Mouse (Mus musculus) heart, adult 2 months (tissue): ENCODE results near the gene Daglb.

ENCODE experiments used
- CTCF ChIP-seq: fragments of 200-600 bp; IDR thresholded peaks from 2 replicates; pipeline ENCODE4 v1.8.1; 2022; ENCODE audit warnings: antibody characterized with exemption, mild to moderate bottlenecking, moderate library complexity
- POLR2A ChIP-seq: fragments of 200-500 bp; IDR thresholded peaks from 2 replicates; pipeline ENCODE4 v1.6.1; 2011; ENCODE audit warnings: mild to moderate bottlenecking, low read depth, low read length, control low read depth; ENCODE audit not compliant: insufficient read depth

- no peak for TF ChIP-seq POLR2A
- no peak for TF ChIP-seq CTCF
Observed at GRCm38 (mm10) chr5:143476013-143476412, 11.6 kb downstream of the Daglb start.
